Mouse (Mus musculus) ES-Bruce4 (cell line): Measurements from ENCODE around the gene Sertad2. TPM values are rescaled to one million over a fixed set of nuclear protein-coding genes. Genes with fewer than 3 reads are reported as not detected.
A peak's percentile ranks its signal among the peaks of the same experiment; 100 is the strongest.

Source experiments
- H3K27ac ChIP-seq: 2 replicates; pipeline ENCODE4 v1.5.1; 2012; ENCODE audit warnings: low read length, inconsistent platforms; ENCODE audit not compliant: insufficient read depth
- H3K27me3 ChIP-seq: 2 replicates; pipeline ENCODE4 v1.6.1; 2012; ENCODE audit warnings: mild to moderate bottlenecking, low read length, inconsistent platforms; ENCODE audit not compliant: control insufficient read depth, poor library complexity, insufficient read depth, severe bottlenecking
- H3K36me3 ChIP-seq: 2 replicates; pipeline ENCODE4 v1.6.1; 2012; ENCODE audit warnings: inconsistent platforms, mild to moderate bottlenecking, low read length, moderate library complexity; ENCODE audit not compliant: control insufficient read depth, poor library complexity, insufficient read depth, severe bottlenecking
- H3K4me1 ChIP-seq: one replicate; pipeline ENCODE4 v1.8.1; 2011; ENCODE audit warnings: low read length; ENCODE audit not compliant: control insufficient read depth, insufficient read depth
- H3K4me3 ChIP-seq: 2 replicates; pipeline ENCODE4 v1.5.1; 2011; ENCODE audit warnings: low read depth, mild to moderate bottlenecking, low read length
- H3K9ac ChIP-seq: 2 replicates; pipeline ENCODE4 v1.6.1; 2012; ENCODE audit warnings: low read depth, mild to moderate bottlenecking, inconsistent platforms; ENCODE audit not compliant: poor library complexity, severe bottlenecking
- H3K9me3 ChIP-seq: replicated peaks from 2 replicates; pipeline ENCODE4 v1.6.1; 2012; ENCODE audit warnings: mild to moderate bottlenecking, low read length, inconsistent platforms; ENCODE audit not compliant: control insufficient read depth, poor library complexity, insufficient read depth, severe bottlenecking
- CTCF ChIP-seq: IDR thresholded peaks from one replicate; pipeline ENCODE4 v1.8.1; 2011; ENCODE audit warnings: low read depth, low read length
- EP300 ChIP-seq: IDR thresholded peaks from 2 replicates; pipeline ENCODE4 v1.6.1; 2011; ENCODE audit warnings: low read depth, low read length; ENCODE audit not compliant: insufficient read depth
- POLR2A ChIP-seq: IDR thresholded peaks from one replicate; pipeline ENCODE4 v1.8.1; 2011; ENCODE audit warnings: low read length; ENCODE audit not compliant: insufficient read depth
- polyA plus RNA-seq: library from polyadenylated mRNA; stranded (reverse); fragments of >200 nt; gene quantifications from 2 replicates; pipeline ENCODE4 v1.2.4, GENCODE M21; 2011; ENCODE audit warnings: low read depth; ENCODE audit not compliant: missing spikeins, insufficient read depth, insufficient read length

Gene Sertad2
- polyA plus RNA-seq, 1 experiment: 23.1 TPM

GRCm38 (mm10) chr11:20680781-20681180 is 137.7 kb downstream of the Sertad2 start:
- H3K27me3 ChIP-seq: no peaks in the 10 kb centered on the region
- H3K9me3 ChIP-seq: no peaks in the 10 kb centered on the region
- no peak for TF ChIP-seq EP300
- TF ChIP-seq POLR2A: no peak
- TF ChIP-seq CTCF: no peak
- H3K27ac ChIP-seq: no peak overlapping the region
- no peaks in the 10 kb centered on the region; the same call in 1 of the 2 replicates for H3K36me3 ChIP-seq
- no peak overlapping the region for H3K4me3 ChIP-seq
- H3K4me1 ChIP-seq: no peaks in the 10 kb centered on the region
- H3K9ac ChIP-seq: no peak overlapping the region

DNA sequence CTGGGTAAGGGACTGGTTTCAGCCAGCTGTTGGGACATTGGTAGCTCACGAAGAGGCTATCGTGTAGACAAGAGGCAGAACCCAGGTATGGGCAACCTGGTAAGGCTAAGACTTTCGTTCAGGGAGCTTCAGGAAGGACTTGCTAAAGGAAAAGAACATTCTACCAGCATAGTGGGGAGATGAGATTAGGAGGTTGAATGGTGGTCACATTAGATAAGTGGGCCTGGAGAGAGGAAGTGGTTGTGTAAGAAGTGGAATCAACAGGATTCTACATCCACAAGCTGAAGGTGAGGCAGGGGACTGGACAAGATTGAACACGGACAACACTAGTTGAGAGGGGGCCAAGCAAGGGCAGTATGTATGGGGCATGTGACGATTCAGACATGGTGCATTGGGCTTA is 138.6 kb downstream of the Sertad2 start:
- Histone ChIP-seq H3K36me3 (no peaks in the 10 kb centered on the region; the same call in 1 of the 2 replicates), H3K27ac (no peak overlapping the region), H3K4me1 (no peaks in the 10 kb centered on the region), H3K9me3 (no peaks in the 10 kb centered on the region), H3K9ac (no peak overlapping the region), H3K27me3 (no peaks in the 10 kb centered on the region), H3K4me3 (no peak overlapping the region)
- TF ChIP-seq EP300 (no peak), POLR2A (no peak), CTCF (no peak)

GRCm38 (mm10) chr11:20691000-20691399 is 147.9 kb downstream of the Sertad2 start:
- H3K9ac ChIP-seq: no peak overlapping the region
- no peaks in the 10 kb centered on the region for H3K4me1 ChIP-seq
- no peaks in the 10 kb centered on the region for H3K27me3 ChIP-seq
- peak; percentile 86 for TF ChIP-seq CTCF
- TF ChIP-seq EP300: no peak
- TF ChIP-seq POLR2A: no peak
- H3K36me3 ChIP-seq: peaks cover 3% of the 10 kb centered on the region; the same call in 1 of the 2 replicates
- H3K4me3 ChIP-seq: no peak overlapping the region
- H3K9me3 ChIP-seq: no peaks in the 10 kb centered on the region
- no peak overlapping the region for H3K27ac ChIP-seq

Other genes starting within 250 kb of the Sertad2 start
- 18.4 and 20.2 TPM in 2 replicates for gene Slc1a4, start 210.5 kb upstream of the Sertad2 start, polyA plus RNA-seq
- gene Aftph, start 198.3 kb downstream of the Sertad2 start, polyA plus RNA-seq: 34.8 and 43.6 TPM in 2 replicates